Mouse (Mus musculus) 3T3-L1 (cell line): ENCODE results near the gene Celf2.

Source experiments
- DNase-seq: peaks from one replicate; pipeline ENCODE4 v3.0.0-alpha.2; 2015; ENCODE audit warnings: low read depth, low spot score

Gene Celf2

DNA sequence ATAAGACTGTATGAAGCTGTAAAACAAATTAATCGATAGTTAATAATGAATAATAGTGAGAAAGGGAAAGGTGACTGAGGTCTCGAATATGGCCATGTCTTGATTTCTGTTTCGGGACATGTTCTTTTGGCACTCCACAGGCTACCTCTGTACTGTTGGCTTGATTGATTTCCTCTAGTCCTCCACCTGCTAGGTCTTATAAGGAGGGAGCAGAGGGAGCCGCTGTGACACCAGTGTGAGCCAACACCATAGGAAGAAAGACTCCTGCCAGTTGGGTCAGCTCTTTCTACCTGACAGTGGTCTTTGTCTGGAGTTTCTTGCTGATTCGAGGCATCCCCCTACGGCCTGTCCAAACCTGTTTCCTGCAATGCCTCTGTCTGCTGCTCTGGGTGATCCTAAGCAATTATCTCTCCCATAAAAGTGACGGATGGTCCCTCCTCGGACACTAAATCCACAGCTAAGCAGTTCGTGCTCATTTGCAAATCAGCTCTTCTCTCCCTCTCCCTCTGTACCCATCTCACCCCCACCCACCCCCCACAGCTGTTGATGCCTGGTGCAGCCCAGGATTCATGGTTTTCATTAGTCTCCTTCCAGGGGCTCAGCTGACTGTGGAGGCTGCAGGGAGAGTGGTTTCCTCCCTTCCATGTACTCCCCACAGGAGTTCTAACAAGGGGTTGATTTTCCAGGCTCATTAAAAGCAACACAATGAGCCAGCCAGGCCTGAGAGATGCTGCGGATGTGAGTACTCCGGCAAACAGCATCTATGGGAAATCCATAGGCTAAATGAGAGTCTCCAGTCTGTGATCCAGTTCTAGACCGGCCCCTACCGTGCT is 1003.2 kb downstream of the Celf2 start:
- no peak for DNase-seq

DNA sequence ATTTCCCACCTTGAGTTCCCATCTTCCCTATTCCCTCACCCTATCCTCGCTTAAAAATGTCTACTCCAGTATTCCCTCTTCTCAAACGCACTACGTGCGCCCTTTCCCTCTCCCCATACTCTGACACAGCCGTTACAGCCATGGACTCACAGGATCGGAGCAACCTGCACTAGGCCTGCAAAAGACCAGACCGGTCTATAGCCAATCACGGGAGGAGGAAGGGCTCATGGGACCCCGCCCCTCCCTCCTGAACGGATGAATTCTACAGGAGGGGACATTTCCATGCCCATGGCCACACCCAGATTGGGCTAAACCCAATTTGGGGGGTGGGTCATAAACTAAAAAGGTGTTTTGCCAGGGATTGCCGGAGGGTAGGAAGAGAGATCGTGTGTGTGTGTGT is 1003.8 kb downstream of the Celf2 start:
- no peak for DNase-seq

DNA sequence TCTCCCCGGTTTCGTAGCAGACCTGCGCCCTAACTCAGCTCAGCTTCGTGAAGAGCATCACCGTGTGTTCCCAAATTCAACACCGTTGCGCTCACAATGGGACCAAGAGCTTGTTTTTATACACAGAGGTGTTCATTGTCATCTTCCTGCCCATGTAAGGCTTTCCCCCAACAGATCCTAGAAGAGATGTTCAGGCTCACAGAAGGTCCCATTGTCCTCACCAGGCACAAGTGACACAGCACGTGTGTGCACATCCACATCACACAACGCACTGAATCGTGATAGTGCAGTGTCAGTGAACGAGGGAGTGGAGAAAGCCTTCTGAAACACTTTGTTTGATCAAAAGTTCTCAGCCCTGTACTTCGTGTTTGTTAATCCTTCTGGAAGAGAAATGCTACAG is 1011.3 kb downstream of the Celf2 start:
- DNase-seq = no peak

DNA sequence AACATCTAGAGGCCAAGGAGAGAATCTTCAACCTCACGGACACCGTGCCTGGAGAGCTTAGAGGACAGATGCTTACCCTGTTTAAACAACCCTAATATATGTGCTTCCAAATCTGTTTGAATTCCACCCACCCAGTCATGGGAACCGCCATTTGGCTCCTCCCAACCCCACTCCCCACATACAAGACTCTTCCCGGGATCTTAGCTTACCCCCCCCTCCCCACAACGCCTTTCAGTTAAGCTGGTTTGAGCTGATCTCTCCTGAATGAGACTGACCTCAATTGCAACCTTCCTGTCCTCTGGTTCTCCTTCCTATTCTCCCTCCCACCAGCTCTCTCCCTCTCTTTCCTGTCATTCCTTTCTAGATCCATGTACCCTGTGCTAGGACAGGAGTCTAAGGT is 1011.7 kb downstream of the Celf2 start:
- no peak for DNase-seq

DNA sequence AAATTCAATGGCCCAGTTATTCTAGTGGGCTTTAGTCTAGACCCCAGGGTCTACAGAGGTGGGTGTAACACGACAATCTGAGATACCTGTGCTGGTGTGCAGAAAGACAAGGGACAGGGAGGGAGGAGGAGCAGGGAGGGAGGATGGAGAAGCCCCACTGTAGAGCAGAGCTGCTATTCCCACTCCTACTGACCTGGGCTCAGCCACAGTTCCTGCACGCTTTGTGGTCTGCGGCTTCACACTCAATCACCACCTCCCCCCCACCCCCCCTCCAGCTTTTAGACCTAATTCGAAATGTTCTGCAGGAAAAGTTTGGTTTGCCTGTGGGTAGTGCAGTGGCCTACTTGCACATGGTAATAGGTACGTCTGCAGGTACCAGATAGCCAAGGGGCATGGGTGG is 1015.5 kb downstream of the Celf2 start:
- no peak for DNase-seq

DNA sequence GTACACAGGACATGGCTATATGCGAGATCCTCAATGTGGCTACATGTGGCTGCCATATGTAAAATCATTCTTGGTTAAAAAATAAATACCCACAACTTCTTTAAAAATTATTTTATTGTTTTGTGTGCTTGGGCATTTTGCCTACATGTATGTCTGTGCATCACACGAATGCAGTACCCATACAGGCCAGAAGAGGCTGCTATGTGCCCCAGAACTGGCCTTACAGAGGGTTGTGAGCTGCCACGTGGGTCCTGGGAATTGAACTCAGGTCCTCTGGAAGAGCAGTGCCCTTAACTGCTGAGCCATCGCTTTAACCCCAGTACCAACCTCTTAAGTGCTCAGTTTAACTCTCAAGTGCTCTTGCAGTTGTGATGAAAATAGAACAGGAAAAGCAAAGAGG is 1018.5 kb downstream of the Celf2 start:
- no peak for DNase-seq

DNA sequence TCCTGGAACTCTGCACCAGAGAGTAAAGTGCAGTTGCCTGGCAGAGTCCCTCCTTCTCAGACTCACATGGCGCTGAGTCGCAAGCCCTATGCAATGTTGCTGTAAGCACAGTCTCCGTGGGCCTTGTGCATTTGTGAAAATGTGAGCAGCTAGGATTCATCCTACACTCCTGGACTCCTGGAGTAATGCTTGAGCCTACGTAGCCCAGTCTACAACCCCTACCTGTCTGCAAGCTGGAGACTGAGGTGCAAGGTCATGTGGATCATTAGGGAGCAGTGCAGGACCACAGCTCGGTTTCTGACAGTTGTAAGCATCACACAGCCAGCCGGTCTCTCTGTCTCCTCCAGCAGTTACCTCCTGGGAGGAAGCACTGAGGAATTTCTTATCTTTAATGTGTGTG is 1019.3 kb downstream of the Celf2 start:
- no peak for DNase-seq
